In genomic region chr11:69125852-69125918, GRCm38 (mm10) we compare ENCODE assay signal across 8 mouse cellular contexts. TPM values are rescaled to one million over a fixed set of nuclear protein-coding genes. Genes with fewer than 3 reads are reported as not detected.
DNase-seq lines count a peak whose midpoint lies in the region; ATAC-seq and TF ChIP-seq lines count a peak whose summit lies in the region.

Aloxe3 (plus strand) TSS chr11:69125896.

- 3% methylated on average over 3 of the region's 3 CpGs for WGBS in heart, embryonic 16.5 days
- 3% methylated on average over 3 of the region's 3 CpGs for WGBS in forebrain, embryonic 16.5 days
- 7% methylated on average over 3 of the region's 3 CpGs for WGBS in liver, postnatal 0 days (ENCODE audit: insufficient replicate concordance)

- peak within 1 kb of the TSS; percentile 87 for H3K27ac ChIP-seq in heart, embryonic 16.5 days (ENCODE audit: low read length)
- 0 out of 2 replicates have a peak within 1 kb of the TSS, but pooled peaks have one; percentile 13 for H3K27ac ChIP-seq in ES-E14 (ENCODE audit: insufficient read depth, low read depth, low read length, poor library complexity, severe bottlenecking)
- H3K27ac ChIP-seq in forebrain, embryonic 16.5 days (ENCODE audit: low read length): peak within 1 kb of the TSS; percentile 74
- H3K27ac ChIP-seq in liver, postnatal 0 days (ENCODE audit: low read depth): peak within 1 kb of the TSS; percentile 23; the same call in 1 of the 2 replicates

- in situ Hi-C loops in ES-E14 (cut with MboI; ENCODE audit: low sequenced_read_pairs in 2 of 2, unreplicated experiment in 2 of 2): loop anchor here in 1 of 2 experiments (5.0 kb wide), 1 partner anchor 63 kb away; no protein-coding TSS in a partner anchor

- H3K9me3 ChIP-seq in heart, embryonic 16.5 days (replicated peaks; ENCODE audit: control insufficient read depth, low read length): no peaks in the 10 kb centered on the region
- no peaks in the 10 kb centered on the region for H3K9me3 ChIP-seq in ES-E14 (ENCODE audit: control insufficient read depth, insufficient read depth, low read depth, low read length)
- no peaks in the 10 kb centered on the region for H3K9me3 ChIP-seq in forebrain, embryonic 16.5 days (ENCODE audit: control insufficient read depth, low read length)
- no peaks in the 10 kb centered on the region for H3K9me3 ChIP-seq in liver, postnatal 0 days (ENCODE audit: low read length)

- intact Hi-C loops in heart, postnatal 25 days (cut with DNase I): loop anchor here (5.0 kb wide), 1 partner anchor 117 kb away; no protein-coding TSS in a partner anchor

- no peaks in the 10 kb centered on the region for H3K27me3 ChIP-seq in heart, embryonic 16.5 days (ENCODE audit: control insufficient read depth, insufficient read depth, low read length)
- peaks cover 3% of the 10 kb centered on the region for H3K27me3 ChIP-seq in forebrain, embryonic 16.5 days (replicated peaks; ENCODE audit: control insufficient read depth, insufficient read depth, low read length)
- peaks cover 13% of the 10 kb centered on the region for H3K27me3 ChIP-seq in liver, postnatal 0 days (ENCODE audit: insufficient read depth, low read length)

- H3K9ac ChIP-seq in heart, embryonic 16.5 days (ENCODE audit: low read length): peak within 1 kb of the TSS; percentile 75
- peak within 1 kb of the TSS; percentile 24 for H3K9ac ChIP-seq in ES-E14 (ENCODE audit: insufficient read depth, low read depth, low read length, poor library complexity, severe bottlenecking)
- peak within 1 kb of the TSS; percentile 63 for H3K9ac ChIP-seq in forebrain, embryonic 16.5 days (replicated peaks; ENCODE audit: low read depth, low read length)
- H3K9ac ChIP-seq in liver, postnatal 0 days (replicated peaks): peak within 1 kb of the TSS; percentile 64

- DNase-seq in heart, postnatal 25 days (ENCODE audit: low spot score): no peak
- no peak for DNase-seq in ES-E14 (ENCODE audit: low read depth, low spot score)
- DNase-seq in liver, postnatal 0 days: no peak
- DNase-seq in cerebellum, adult 9-11 months: no peak
- DNase-seq in adrenal gland, postnatal 25 days: no peak
- no peak for DNase-seq in yolk sac, embryonic 10.5 days (ENCODE audit: low spot score)

- no peak for ATAC-seq in heart, embryonic 16.5 days (replicated peaks; ENCODE audit: extremely low read depth, insufficient read depth, low FRiP score)
- ATAC-seq in forebrain, embryonic 16.5 days: no peak
- no peak for ATAC-seq in liver, postnatal 0 days

- peak within 1 kb of the TSS; percentile 95 for H3K4me2 ChIP-seq in heart, embryonic 16.5 days (ENCODE audit: low read depth, low read length)
- peak within 1 kb of the TSS; percentile 71 for H3K4me2 ChIP-seq in forebrain, embryonic 16.5 days (ENCODE audit: low read length)
- peak within 1 kb of the TSS; percentile 97 for H3K4me2 ChIP-seq in liver, postnatal 0 days (ENCODE audit: low read depth, low read length)

- peaks cover 19% of the 10 kb centered on the region for H3K4me1 ChIP-seq in heart, embryonic 16.5 days (ENCODE audit: control insufficient read depth, insufficient read depth, low read length)
- H3K4me1 ChIP-seq in ES-E14 (ENCODE audit: control insufficient read depth in 2 of 2, insufficient read depth in 2 of 2, low read length in 2 of 2, poor library complexity in 1 of 2): peaks cover 0 to 10% of the 10 kb centered on the region in 2 experiments; a peak in 2 of 4 replicates
- H3K4me1 ChIP-seq in forebrain, embryonic 16.5 days (replicated peaks; ENCODE audit: control insufficient read depth, insufficient read depth, low read length): peaks cover 20% of the 10 kb centered on the region
- peaks cover 37% of the 10 kb centered on the region for H3K4me1 ChIP-seq in liver, postnatal 0 days (ENCODE audit: insufficient read depth)

- peak within 1 kb of the TSS; percentile 71 for H3K4me3 ChIP-seq in heart, embryonic 16.5 days (ENCODE audit: low read length)
- peak within 1 kb of the TSS; percentile 53 to 64 for H3K4me3 ChIP-seq in ES-E14 (ENCODE audit: insufficient read depth in 1 of 2, low read depth in 1 of 2, low read length in 2 of 2, poor library complexity in 1 of 2, severe bottlenecking in 1 of 2)
- H3K4me3 ChIP-seq in forebrain, embryonic 16.5 days (replicated peaks; ENCODE audit: low read length): peak within 1 kb of the TSS; percentile 73
- peak within 1 kb of the TSS; percentile 61 for H3K4me3 ChIP-seq in liver, postnatal 0 days (ENCODE audit: low read depth, low read length)

- H3K36me3 ChIP-seq in heart, embryonic 16.5 days (ENCODE audit: control insufficient read depth, insufficient read depth): no peaks in the 10 kb centered on the region
- no peaks in the 10 kb centered on the region for H3K36me3 ChIP-seq in ES-E14 (ENCODE audit: control insufficient read depth, insufficient read depth, low read length, poor library complexity, severe bottlenecking)
- H3K36me3 ChIP-seq in forebrain, embryonic 16.5 days (ENCODE audit: control insufficient read depth, insufficient read depth): no peaks in the 10 kb centered on the region
- no peaks in the 10 kb centered on the region for H3K36me3 ChIP-seq in liver, postnatal 0 days (replicated peaks; ENCODE audit: insufficient read depth, low read length)

- no peak for TF ChIP-seq EP300 in liver, postnatal 0 days (IDR thresholded peaks at IDR 0.05; ENCODE audit: low read depth)

- no peak for TF ChIP-seq CTCF in liver, postnatal 0 days (IDR thresholded peaks at IDR 0.05; ENCODE audit: low read depth)

TF ChIP-seq in ES-E14, 5 proteins besides CTCF, POLR2A, EP300 and RAD21:
- TF ChIP-seq ZNF384 (IDR thresholded peaks at IDR 0.05; ENCODE audit: low read depth, low read length): no peak
- no peak for TF ChIP-seq ZC3H11A (IDR thresholded peaks at IDR 0.05; ENCODE audit: borderline replicate concordance, low read depth, low read length)
- no peak for TF ChIP-seq MAFK (IDR thresholded peaks at IDR 0.05; ENCODE audit: insufficient read depth, low read depth, low read length)
- no peak for TF ChIP-seq HCFC1 (IDR thresholded peaks at IDR 0.05; ENCODE audit: borderline replicate concordance, insufficient read depth, low read length)
- no peak for TF ChIP-seq CHD2 (IDR thresholded peaks at IDR 0.05; ENCODE audit: low read depth, low read length)

RNA-seq across cellular contexts. Expression of gene Aloxe3, which starts in this region (rescaled TPM):
- polyA plus RNA-seq in heart, embryonic 16.5 days (2015; fragmentation: Nextera tagmentation; extraction: Ambion mirVana): 0.08 and 0.26 TPM in 2 replicates
- not detected for total RNA-seq in heart, postnatal 25 days (2021)
- total RNA-seq in ES-E14 (2012; rRNA removed): 0.49 and 1.4 TPM in 2 replicates
- 2.8 and 3.5 TPM in 2 replicates for polyA plus RNA-seq in forebrain, embryonic 16.5 days (2015; fragmentation: Nextera tagmentation; extraction: Ambion mirVana)
- polyA plus RNA-seq in liver, postnatal 0 days (2015; fragmentation: Nextera tagmentation; extraction: Ambion mirVana): 0.14 and 0.18 TPM in 2 replicates
- 0.64 and 2.8 TPM in 2 replicates for total RNA-seq in adrenal gland, postnatal 25 days (2021)

Comparison
In these comparisons a context has a peak if more than half of its experiments do, and no peak if none do; other contexts are left out.
1. H3K27ac ChIP-seq: peak in every context shown above with its lines; median percentile 87 in heart, embryonic 16.5 days; 74 in forebrain, embryonic 16.5 days; 23 in liver, postnatal 0 days; 13 in ES-E14.
2. H3K9ac ChIP-seq: peak in every context shown above with its lines; median percentile 75 in heart, embryonic 16.5 days; 64 in liver, postnatal 0 days; 63 in forebrain, embryonic 16.5 days; 24 in ES-E14.